Mouse (Mus musculus): ENCODE results near the gene Zranb3. TPM values are rescaled to one million over a fixed set of nuclear protein-coding genes. Genes with fewer than 3 reads are reported as not detected.
"Not testable (repeated sequence)": the region's sequence is repeated elsewhere in the genome, so short reads cannot be mapped to it uniquely, and the experiment has no call there.

The Zranb3 gene
- polyA plus RNA-seq, 1 experiment from 2014 or later = 16.6 TPM

DNA sequence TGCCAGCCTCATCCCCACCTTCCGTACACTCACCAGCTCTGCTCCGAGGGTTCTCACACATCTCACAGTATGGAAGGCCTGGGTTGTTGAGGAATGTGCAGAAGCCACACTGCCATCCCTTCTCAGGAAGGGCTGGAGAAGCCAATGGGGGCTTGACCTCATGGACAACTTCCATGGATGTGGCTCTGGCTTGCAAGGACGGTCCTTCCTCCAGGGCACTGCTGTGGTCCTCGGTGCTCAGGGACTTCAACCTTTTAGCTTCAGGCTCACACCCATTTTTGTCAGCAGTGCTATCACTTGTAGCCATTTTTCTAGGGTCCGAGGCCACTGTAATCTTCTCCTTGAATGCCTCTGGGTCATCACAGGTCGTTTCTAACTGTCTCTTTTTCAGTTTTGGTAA is 126.7 kb downstream of the Zranb3 start:
- no peak for DNase-seq (ENCODE audit: low spot score)
- H3K36me3 ChIP-seq = peaks cover 14% of the 10 kb centered on the region
- 89% methylated on average over 6 of the region's 6 CpGs for WGBS

DNA sequence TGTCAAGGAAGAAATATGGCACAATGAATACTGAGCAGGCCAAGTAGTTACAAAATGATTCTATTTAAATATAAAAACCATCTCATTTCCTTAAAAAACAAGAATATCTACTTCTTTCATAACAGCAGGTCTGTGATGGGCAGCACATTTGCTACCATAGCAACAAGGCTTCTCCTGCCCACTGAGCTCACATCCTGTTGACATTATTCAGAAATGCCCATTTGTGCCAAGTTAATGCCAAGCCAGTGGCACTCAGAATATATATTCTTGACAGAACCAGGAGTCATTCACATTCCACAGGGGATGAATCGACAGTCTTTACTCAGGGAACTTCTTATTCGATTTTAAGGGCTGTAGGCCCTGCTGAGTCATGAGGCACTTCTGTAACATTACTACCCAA is 127.2 kb downstream of the Zranb3 start:
- H3K9me3 ChIP-seq (replicated peaks) = no peaks in the 10 kb centered on the region
- no peaks in the 10 kb centered on the region for H3K4me1 ChIP-seq
- no peaks in the 10 kb centered on the region for H3K27me3 ChIP-seq (ENCODE audit: low read depth, poor library complexity, severe bottlenecking)
- no peak for DNase-seq (ENCODE audit: low spot score)
- no peak overlapping the region for H3K27ac ChIP-seq
- no peak overlapping the region for H3K4me3 ChIP-seq
- H3K36me3 ChIP-seq = peaks cover 14% of the 10 kb centered on the region
- WGBS = 89% methylated on average over 2 of the region's 2 CpGs

More for the DNA sequence above, 126.7 kb downstream of the Zranb3 start:
- no peaks in the 10 kb centered on the region for H3K9me3 ChIP-seq (replicated peaks)
- peaks cover 3% of the 10 kb centered on the region for H3K4me1 ChIP-seq
- H3K27ac ChIP-seq = no peak overlapping the region
- H3K4me3 ChIP-seq = no peak overlapping the region
- H3K27me3 ChIP-seq (ENCODE audit: low read depth, poor library complexity, severe bottlenecking) = no peaks in the 10 kb centered on the region

DNA sequence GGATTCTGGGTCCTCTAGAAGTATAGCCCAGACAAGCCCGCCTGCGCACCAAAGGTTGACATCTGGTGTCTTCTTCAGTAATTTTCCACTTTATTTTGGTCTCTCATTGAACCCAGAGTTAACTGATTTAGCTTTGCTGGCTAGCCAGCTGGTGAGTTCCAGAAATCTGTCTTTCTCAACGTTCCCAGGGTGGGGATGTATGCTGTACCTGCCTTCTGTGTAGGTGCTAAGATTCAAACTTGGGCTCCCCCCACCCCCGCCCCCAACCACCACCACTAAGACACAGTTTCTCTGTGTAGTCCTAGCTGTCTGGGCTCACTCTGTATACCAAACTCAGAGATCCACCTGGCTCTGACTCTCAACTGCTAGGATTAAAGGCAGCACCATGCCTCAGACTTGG is 128.8 kb downstream of the Zranb3 start:
- Histone ChIP-seq H3K27me3 (ENCODE audit: low read depth, poor library complexity, severe bottlenecking) (no peaks in the 10 kb centered on the region), H3K4me3 (no peak overlapping the region), H3K36me3 (peaks cover 19% of the 10 kb centered on the region), H3K27ac (no peak overlapping the region), H3K4me1 (no peaks in the 10 kb centered on the region), H3K9me3 (replicated peaks) (no peaks in the 10 kb centered on the region)
- WGBS = 88% methylated on average over 4 of the region's 4 CpGs
- DNase-seq (ENCODE audit: low spot score) = no peak

DNA sequence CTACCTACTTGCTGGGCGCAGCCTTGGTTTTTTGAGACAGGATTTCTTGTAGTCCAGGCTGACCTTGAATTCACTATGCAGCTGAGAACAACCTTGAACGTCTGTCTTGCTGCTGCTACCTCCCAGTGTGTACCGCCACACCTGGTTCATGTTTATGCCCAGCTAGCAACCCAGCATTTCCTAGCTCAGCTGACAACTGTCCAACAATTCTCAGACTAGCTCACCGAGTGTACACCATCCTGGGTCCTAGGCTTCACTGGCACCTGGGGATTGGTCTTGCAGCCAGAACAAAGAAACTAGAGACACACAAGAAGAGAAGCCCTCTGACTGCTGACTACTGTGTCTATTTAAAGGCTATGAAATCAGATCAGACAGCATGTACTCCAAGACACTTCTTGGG is 132.0 kb downstream of the Zranb3 start:
- H3K4me3 ChIP-seq = no peak overlapping the region
- no peaks in the 10 kb centered on the region for H3K4me1 ChIP-seq
- DNase-seq (ENCODE audit: low spot score) = no peak
- no peak overlapping the region for H3K27ac ChIP-seq
- WGBS = 88% methylated on average over 4 of the region's 4 CpGs
- H3K36me3 ChIP-seq = peaks cover 17% of the 10 kb centered on the region
- no peaks in the 10 kb centered on the region for H3K9me3 ChIP-seq (replicated peaks)
- H3K27me3 ChIP-seq (ENCODE audit: low read depth, poor library complexity, severe bottlenecking) = no peaks in the 10 kb centered on the region

DNA sequence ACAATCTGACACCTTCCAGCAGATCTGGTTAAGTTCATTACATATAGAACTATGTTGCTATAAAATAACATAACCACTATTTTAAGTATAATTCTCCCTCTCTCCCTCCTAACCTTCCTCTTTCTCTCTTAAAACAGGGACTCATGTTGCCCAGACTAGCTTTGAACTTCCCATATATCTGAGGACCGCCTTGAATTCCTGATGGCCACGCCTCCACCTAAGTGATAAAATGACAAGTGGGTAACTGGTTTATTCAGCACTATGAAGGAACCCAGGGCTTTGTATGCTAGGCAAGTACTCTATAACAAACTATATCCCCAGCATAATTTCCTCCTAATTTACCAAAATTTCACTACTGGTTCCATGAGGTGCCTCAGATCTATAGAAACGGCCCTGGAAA is 139.5 kb downstream of the Zranb3 start:
- WGBS = 91% methylated on average over 3 of the region's 3 CpGs
- Histone ChIP-seq H3K27me3 (ENCODE audit: low read depth, poor library complexity, severe bottlenecking) (no peaks in the 10 kb centered on the region), H3K27ac (no peak overlapping the region), H3K9me3 (replicated peaks) (no peaks in the 10 kb centered on the region), H3K4me3 (no peak overlapping the region), H3K4me1 (no peaks in the 10 kb centered on the region), H3K36me3 (peaks cover 36% of the 10 kb centered on the region)
- no peak for DNase-seq (ENCODE audit: low spot score)

DNA sequence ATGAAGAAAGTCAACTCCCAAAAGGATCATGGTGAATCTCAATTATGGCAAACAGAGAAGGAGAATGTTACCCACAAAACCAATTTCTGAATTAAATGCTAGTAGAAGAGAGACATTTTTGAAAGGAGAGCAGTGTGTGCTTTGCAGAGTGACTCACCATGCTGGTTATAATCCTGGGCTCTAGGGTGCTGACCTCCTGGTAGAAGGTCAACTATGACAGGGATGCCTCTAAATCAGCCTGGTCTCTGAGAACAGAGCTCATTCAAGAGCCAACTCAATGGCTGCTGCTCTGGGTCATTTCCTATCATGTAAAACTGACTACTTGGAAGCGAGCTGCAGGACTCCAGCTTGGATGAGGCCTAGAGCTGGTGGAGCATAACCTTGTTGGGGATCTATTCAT is 141.7 kb downstream of the Zranb3 start:
- no peak overlapping the region for H3K4me3 ChIP-seq
- DNase-seq (ENCODE audit: low spot score) = no peak
- no peaks in the 10 kb centered on the region for H3K27me3 ChIP-seq (ENCODE audit: low read depth, poor library complexity, severe bottlenecking)
- peaks cover 43% of the 10 kb centered on the region for H3K36me3 ChIP-seq
- 96% methylated on average over 1 of the region's 1 CpGs for whole genome bisulfite sequencing
- H3K4me1 ChIP-seq = no peaks in the 10 kb centered on the region
- H3K9me3 ChIP-seq (replicated peaks) = no peaks in the 10 kb centered on the region
- H3K27ac ChIP-seq = no peak overlapping the region

DNA sequence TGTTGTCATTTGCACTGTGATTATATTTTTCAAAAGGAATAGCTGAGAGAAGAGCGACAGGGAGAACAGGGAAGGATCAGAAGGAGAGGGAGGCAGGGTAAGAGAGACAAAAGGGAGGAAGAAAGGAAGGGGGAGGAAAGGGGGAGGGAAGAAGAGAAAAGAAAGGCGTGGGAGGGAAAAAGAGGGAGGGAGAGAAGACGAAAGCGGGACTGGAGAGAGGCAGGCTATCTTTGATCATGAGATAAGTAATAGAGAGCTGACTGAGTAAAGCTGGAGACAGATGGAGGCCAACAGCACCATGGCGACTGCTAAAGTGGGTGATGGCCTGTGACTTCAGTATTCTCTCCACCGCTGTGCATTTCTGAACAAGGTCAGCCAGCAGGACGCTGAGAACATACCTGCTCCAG is 143.5 kb downstream of the Zranb3 start:
- no peaks in the 10 kb centered on the region for H3K9me3 ChIP-seq (replicated peaks)
- H3K4me1 ChIP-seq = no peaks in the 10 kb centered on the region
- no peaks in the 10 kb centered on the region for H3K27me3 ChIP-seq (ENCODE audit: low read depth, poor library complexity, severe bottlenecking)
- no peak overlapping the region for H3K27ac ChIP-seq
- no peak overlapping the region for H3K4me3 ChIP-seq
- no peak for DNase-seq (ENCODE audit: low spot score)
- 80% methylated on average over 7 of the region's 7 CpGs for WGBS
- peaks cover 46% of the 10 kb centered on the region for H3K36me3 ChIP-seq

DNA sequence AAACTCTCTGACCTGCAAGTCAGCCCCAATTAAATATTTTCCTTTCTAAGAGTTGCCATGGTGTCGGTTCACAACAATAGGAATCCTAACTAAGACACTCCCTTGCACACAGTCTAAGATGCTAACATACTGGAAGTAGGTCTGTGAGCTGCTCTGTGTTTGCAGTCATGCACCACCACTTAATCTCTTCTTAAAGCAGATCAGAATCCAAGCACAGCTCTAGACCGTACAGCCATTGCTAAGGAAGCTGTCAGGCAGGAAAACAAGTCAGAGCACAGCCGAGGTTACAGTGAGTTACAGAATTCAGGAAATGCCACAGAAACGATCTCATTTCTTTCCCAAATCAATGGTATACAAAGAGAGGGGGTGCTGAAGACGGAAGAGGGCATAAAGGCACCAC is 144.0 kb downstream of the Zranb3 start:
- Histone ChIP-seq H3K36me3 (peaks cover 45% of the 10 kb centered on the region), H3K4me3 (no peak overlapping the region), H3K27me3 (ENCODE audit: low read depth, poor library complexity, severe bottlenecking) (no peaks in the 10 kb centered on the region), H3K4me1 (no peaks in the 10 kb centered on the region), H3K27ac (no peak overlapping the region), H3K9me3 (replicated peaks) (no peaks in the 10 kb centered on the region)
- no peak for DNase-seq (ENCODE audit: low spot score)
- WGBS = 72% methylated on average over 5 of the region's 5 CpGs

DNA sequence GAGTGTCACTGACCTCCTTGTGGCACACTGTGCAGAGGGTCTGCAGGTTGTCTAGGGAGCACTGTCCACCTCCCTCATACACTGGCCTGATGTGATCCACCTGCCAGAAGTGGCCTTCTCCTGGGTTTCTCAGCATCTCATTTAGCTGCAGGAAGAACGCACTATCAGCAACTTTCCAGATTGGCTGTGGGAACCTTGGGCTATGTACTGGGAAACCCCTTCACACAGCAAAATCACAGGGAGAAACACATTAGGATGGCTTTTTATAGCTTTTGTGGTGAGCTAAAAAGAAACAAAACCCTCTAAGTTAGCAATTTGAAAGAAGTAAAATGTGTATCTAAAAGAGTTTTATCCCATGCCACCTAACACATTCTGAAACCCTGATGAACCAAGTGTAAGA is 146.3 kb downstream of the Zranb3 start:
- DNase-seq (ENCODE audit: low spot score) = no peak
- no peaks in the 10 kb centered on the region for H3K9me3 ChIP-seq (replicated peaks)
- H3K27me3 ChIP-seq (ENCODE audit: low read depth, poor library complexity, severe bottlenecking) = no peaks in the 10 kb centered on the region
- no peak overlapping the region for H3K27ac ChIP-seq
- WGBS = 100% methylated on average over 1 of the region's 1 CpGs
- H3K4me3 ChIP-seq = no peak overlapping the region
- H3K4me1 ChIP-seq = no peaks in the 10 kb centered on the region
- H3K36me3 ChIP-seq = peaks cover 56% of the 10 kb centered on the region

DNA sequence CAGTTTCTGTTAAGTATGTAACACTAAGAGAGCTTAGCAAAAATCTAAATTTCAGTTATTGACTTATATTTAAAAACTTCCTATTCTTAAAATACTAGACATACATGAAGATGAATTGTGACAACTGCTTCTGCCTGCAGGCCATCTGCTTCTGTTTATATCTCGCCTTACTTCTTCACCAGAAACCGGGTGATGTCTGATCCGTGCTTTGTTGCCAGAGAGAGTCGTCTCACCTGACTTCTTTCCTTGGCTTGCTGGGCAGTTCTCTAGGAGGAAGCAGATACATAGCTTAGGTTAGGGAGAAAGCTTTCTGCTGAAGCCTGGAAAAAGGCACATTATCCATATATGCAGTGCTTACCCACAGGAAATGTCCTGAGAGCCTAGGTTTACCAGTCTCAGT is 148.0 kb downstream of the Zranb3 start:
- 87% methylated on average over 4 of the region's 4 CpGs for WGBS
- DNase-seq (ENCODE audit: low spot score) = no peak
- H3K4me1 ChIP-seq = no peaks in the 10 kb centered on the region
- no peaks in the 10 kb centered on the region for H3K9me3 ChIP-seq (replicated peaks)
- H3K36me3 ChIP-seq = peaks cover 44% of the 10 kb centered on the region
- H3K4me3 ChIP-seq = no peak overlapping the region
- H3K27ac ChIP-seq = no peak overlapping the region
- no peaks in the 10 kb centered on the region for H3K27me3 ChIP-seq (ENCODE audit: low read depth, poor library complexity, severe bottlenecking)

DNA sequence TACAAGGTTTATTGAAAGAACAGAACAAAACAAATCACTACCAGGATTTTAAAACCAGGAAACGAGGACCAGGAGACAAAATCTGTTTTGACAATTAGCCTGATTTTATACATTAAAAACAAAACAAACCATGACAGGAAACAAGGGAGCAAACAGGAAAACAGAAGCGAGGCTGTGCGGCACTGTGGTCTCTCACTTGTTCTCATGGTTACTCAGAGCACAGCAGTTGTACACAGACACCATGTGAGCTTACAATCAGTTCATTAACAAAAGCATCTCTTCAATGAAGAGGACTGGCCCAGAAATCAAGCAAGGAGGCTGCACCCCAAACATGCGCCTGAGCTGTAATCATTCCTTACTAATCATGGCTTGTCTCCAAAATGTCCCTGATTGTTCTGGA is 148.6 kb downstream of the Zranb3 start:
- WGBS = 94% methylated on average over 4 of the region's 4 CpGs
- H3K36me3 ChIP-seq = peaks cover 39% of the 10 kb centered on the region

DNA sequence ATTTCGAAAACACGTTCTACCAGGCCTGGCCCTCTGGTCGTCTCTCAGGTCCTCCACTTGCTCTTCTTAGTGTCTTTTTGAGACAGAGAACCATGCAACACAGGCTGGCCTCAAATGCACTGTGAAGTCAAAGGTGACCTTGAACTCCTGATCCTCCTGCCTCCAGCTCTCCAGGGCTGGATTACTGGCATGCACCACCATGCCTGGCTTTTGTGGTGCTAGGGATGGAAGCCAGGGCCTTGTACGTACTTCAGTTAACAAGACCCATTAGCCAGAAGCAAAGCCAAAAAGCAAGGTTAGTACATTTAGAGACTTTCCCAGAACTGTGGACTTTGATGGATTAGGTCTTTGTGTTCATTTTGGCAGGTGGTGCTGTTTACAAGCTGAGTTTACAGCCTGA is 150.6 kb downstream of the Zranb3 start:
- peaks cover 41% of the 10 kb centered on the region for H3K36me3 ChIP-seq
- no peak for DNase-seq (ENCODE audit: low spot score)
- H3K4me1 ChIP-seq = no peaks in the 10 kb centered on the region
- H3K4me3 ChIP-seq = no peak overlapping the region
- WGBS = 93% methylated on average over 4 of the region's 4 CpGs
- no peaks in the 10 kb centered on the region; the same call in 1 of the 2 replicates for H3K9me3 ChIP-seq (replicated peaks)
- no peaks in the 10 kb centered on the region for H3K27me3 ChIP-seq (ENCODE audit: low read depth, poor library complexity, severe bottlenecking)
- no peak overlapping the region for H3K27ac ChIP-seq

More for the DNA sequence above, 148.6 kb downstream of the Zranb3 start:
- not testable (repeated sequence) for H3K9me3 ChIP-seq (replicated peaks); H3K4me3 ChIP-seq; DNase-seq (ENCODE audit: low spot score); H3K4me1 ChIP-seq; H3K27ac ChIP-seq; H3K27me3 ChIP-seq (ENCODE audit: low read depth, poor library complexity, severe bottlenecking)

DNA sequence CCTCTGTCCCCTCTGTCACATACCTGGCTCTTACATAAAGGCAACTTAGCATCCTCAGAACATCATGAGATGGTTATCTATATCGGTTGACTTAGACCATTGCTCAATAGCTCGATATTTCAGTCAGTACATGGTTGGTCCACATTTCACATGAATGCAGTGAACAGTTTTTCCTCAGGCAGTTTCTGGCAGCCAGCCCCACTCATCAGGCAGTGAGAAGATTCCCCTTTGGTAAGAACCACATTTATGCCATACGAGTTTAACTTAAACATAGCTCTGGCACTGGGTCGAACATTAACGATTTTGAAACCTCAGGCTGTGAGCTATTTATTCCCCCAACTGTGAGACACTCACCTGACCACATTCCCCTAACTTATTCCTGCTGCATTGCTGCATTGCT is 154.1 kb downstream of the Zranb3 start:
- DNase-seq (ENCODE audit: low spot score) = no peak
- Histone ChIP-seq H3K4me1 (no peaks in the 10 kb centered on the region), H3K4me3 (no peak overlapping the region), H3K9me3 (replicated peaks) (no peaks in the 10 kb centered on the region; the same call in 1 of the 2 replicates), H3K27me3 (ENCODE audit: low read depth, poor library complexity, severe bottlenecking) (no peaks in the 10 kb centered on the region), H3K27ac (no peak overlapping the region), H3K36me3 (peaks cover 43% of the 10 kb centered on the region)
- whole genome bisulfite sequencing = 93% methylated on average over 5 of the region's 5 CpGs

DNA sequence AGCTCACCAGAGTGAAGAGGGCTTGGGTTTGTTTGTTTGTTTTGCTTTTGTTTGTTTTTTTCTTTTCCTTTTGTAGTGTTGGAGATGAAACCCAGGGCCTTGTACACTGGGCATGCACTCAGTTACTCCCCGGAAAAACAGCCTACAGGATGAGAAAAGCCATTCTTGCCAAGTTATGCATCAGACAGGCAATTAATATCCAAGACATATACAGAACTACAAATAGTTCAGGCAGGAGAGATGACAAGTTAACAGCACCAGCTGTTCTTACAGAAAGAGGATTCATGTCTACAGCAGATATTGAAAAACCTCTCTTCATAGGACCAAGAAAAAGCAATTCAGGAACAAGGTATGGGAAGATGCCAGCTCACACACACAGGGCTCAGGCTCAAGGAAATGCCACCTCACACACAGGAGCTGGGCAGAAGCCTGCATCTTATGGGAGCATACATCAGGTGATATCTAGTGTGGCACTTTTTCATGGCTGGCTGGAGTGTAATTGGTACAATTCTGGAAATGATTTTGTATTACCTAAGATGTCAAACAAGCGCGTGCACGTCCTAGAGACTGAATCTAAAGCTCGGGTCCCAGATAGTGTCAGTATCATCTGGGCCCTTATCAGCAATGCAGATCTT is 156.1 kb downstream of the Zranb3 start:
- DNase-seq (ENCODE audit: low spot score) = no peak
- WGBS = 95% methylated on average over 5 of the region's 5 CpGs
- Histone ChIP-seq H3K27me3 (ENCODE audit: low read depth, poor library complexity, severe bottlenecking) (no peaks in the 10 kb centered on the region), H3K36me3 (peaks cover 44% of the 10 kb centered on the region), H3K27ac (no peak overlapping the region), H3K4me3 (no peak overlapping the region), H3K9me3 (replicated peaks) (no peaks in the 10 kb centered on the region; the same call in 1 of the 2 replicates), H3K4me1 (no peaks in the 10 kb centered on the region)
